Mouse (Mus musculus) thymus, postnatal 14 days (tissue): ENCODE data around the gene Zfp65.
"Not testable (repeated sequence)": the region's sequence is repeated elsewhere in the genome, so short reads cannot be mapped to it uniquely, and the experiment has no call there.

Experiments used
- DNase-seq: peaks from one replicate; pipeline ENCODE4 v3.0.0; 2021

Zfp65 gene

GRCm38 (mm10) chr13:67728641-67729318 is at the start of gene Zfp65:
Zfp65 (minus strand) TSS chr13:67729173.
- peak; percentile 38 for DNase-seq

- DNase-seq: no peak
Observed at GRCm38 (mm10) chr13:67763031-67763768, 34.2 kb upstream of the Zfp65 start.

DNA sequence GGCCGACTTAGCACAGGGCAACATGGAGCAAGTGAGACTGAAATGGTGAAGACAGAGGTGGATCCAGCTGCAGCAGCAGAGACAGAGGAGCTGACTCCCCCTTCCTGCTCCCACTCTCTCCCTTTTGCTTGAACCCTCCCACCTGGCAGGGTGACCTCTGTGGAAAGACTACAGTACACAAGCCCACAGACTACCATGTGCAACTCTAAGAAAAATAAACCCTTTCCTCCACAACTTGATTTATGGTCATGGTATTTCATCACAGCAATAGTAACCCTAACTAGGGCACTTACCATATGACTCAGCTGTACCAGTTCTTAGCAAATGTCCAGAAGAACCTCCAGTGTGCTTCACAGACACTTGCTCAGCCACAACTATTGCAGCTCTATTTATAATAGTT is 31.0 kb upstream of the Zfp65 start:
- no peak for DNase-seq

- DNase-seq: no peak
Observed at GRCm38 (mm10) chr13:67755761-67756160, 26.8 kb upstream of the Zfp65 start.

DNA sequence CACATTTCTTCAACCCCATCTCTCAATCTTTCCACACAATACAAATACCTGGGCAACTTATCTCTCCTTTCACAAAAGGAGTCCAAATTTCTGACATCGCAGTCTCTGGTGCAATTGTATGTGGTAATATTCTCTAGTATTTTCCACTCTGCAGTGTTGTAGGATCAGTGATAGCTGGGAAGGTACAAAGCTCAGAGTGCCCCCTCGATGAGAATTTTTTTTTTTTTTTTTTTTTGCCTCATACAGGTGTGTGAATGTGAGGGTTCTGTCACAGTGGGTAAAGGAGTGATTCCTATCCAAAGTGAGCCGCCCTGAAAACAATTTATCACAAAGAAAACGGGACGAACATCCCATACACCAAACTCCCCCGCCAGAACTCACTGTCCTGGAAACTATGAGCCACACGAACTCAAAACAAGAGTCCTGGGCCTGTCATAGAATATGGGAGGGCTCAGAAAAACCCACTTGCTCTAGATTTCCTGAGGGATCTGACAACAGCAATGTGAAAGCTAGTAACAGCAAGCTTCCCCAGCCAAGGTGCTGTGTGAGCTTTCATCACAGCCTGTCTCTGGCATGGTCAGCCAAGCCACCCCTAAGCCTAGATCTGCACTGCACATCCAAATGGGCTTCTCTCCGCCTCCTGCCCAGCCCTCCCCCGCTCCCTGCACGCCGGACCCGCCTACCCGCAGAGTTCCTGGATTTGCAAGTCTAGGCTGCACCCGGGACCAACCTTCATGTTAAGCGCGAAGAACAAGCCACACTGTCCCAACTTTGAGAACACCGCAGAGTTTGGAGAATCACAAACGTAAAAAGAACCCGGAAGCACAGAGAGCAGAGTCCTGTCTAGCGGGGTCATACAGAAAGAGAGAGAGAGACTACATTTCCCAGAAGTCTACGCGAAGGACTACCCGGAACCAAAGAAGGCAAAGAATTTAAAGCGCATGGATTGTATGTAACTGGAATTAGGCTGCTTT is 25.6 kb upstream of the Zfp65 start, which contains the start of gene Zfp85:
TSS of gene Zfp85 (minus strand) at position 896 of the 974 bp plus-strand sequence.
- DNase-seq: peak; percentile 63

DNA sequence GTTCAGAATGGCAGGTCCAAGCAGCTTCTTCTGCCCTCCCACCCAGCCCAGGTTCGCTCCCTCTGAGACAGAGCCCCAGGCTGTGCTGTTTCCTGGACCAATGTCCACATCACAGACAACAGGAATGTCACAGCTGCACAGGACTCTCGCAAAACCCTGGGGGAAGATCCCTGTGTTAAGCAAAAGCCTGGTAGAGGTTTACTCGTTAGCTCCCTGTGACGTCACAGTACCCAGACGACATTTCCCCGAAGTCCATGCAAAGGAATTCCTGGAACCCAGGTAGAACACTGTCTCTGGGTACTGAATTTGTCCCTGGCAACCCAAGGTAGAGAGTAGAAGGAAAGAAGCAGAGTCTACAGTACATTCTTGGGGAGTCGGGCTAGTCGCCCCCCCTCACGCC is 14.9 kb upstream of the Zfp65 start:
- DNase-seq: no peak

GRCm38 (mm10) chr13:67742941-67743340 is 14.0 kb upstream of the Zfp65 start:
- DNase-seq: no peak

- DNase-seq: not testable (repeated sequence)
Observed at GRCm38 (mm10) chr13:67734391-67734790, 5.4 kb upstream of the Zfp65 start.

DNA sequence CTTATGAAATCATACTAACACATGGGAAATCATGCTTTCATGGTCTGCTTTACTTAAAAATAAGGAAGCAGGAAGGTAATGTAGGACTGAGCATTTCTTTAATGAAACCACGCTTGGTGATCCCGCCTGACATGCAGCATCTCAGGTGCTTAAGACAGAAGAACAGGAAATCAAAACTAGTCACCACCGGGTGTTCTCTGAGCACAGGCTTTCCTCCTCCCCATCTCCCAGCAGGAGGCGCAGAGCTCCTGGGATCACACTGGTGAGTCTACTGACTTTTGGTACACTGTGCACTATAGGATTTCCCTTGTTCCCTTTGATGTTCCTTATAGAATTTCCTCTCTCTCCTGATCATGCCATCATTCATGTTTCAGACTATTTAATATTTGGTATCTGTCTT is 468 bp upstream of the Zfp65 start:
- DNase-seq: peak; percentile 38

GRCm38 (mm10) chr13:67728106-67728505 is 867 bp downstream of the Zfp65 start:
- DNase-seq: no peak

- DNase-seq: not testable (repeated sequence)
Observed at GRCm38 (mm10) chr13:67725331-67725730, 3.6 kb downstream of the Zfp65 start.

GRCm38 (mm10) chr13:67723848-67724479 is 5.0 kb downstream of the Zfp65 start:
- DNase-seq: peak; percentile 91

GRCm38 (mm10) chr13:67686971-67687370 is 42.0 kb downstream of the Zfp65 start, which contains the start of gene Zfp738:
Zfp738 (minus strand) TSS chr13:67687071.
- no peak for DNase-seq

DNA sequence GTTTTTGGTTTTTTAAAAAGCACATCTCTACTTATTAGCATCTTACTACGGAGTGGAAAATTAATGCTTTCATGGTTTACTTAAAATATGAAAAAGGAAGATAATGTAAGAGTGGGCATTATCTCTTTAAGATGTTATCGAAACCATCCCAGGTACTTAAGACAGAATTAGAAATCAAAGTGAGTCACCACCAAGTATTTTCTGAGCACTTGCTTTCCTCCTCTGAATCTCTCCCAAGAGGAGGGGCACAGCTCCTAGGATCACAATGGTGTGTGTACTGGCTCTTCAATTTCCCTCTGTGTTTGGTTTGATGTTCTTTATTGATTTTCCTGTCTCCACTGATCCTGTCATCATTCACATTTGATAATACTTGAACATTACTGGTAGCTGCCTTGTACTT is 45.1 kb downstream of the Zfp65 start:
- not testable (repeated sequence) for DNase-seq

- DNase-seq: peak; percentile 83
Observed at GRCm38 (mm10) chr13:67682959-67683735, 45.8 kb downstream of the Zfp65 start.

- DNase-seq: no peak
Observed at GRCm38 (mm10) chr13:67674902-67675301, 54.1 kb downstream of the Zfp65 start.
